ENCODE assay signal across 1 mouse cellular context in the genomic region with DNA sequence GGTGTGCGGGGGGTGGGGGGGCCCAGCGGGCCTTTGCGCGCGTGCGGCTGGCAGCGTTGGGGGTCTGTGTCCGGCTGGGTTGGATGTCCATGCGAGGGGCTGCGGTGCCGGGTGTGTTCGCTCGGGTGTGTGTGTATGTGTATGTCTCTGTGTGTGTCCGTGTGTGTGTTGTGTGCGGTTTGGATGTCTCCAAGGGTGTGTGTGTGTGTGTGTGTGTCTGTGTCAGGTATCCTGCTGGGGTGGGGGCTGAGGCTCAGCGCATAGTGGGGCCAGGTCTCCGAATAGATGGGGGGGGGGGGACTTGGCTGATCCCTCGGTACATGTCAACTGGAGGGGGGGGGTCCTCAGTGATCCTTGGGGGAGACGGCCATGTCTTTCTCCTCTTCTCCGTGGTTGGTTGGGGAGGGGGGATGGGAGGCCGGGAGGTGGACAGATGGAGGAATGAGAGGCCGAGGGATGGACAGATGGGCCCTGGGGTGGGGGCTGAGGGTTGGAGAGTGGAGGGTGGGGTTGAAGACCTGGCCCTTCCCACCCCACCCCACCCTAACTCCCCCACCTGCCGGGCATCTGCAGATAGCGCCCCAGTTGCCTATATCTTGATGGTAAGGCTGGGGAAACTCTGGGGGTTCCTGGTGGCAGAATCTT.
TF ChIP-seq lines count a peak whose summit lies in the region.

No protein-coding gene starts in this region.

TF ChIP-seq in MEL, 35 proteins besides CTCF, POLR2A, EP300 and RAD21:
- TF ChIP-seq RCOR1 (IDR thresholded peaks at IDR 0.05; ENCODE audit: low read depth, low read length) (no peak), SIN3A (IDR thresholded peaks at IDR 0.05; ENCODE audit: low read length) (no peak), ZMIZ1 (IDR thresholded peaks at IDR 0.05; ENCODE audit: low read depth, low read length) (no peak), ETS1 (IDR thresholded peaks at IDR 0.05; ENCODE audit: low read depth, low read length) (no peak), MYB (IDR thresholded peaks at IDR 0.05; ENCODE audit: low read depth, low read length) (no peak), UBTF (IDR thresholded peaks at IDR 0.05; ENCODE audit: borderline replicate concordance, insufficient read depth, low read depth, low read length) (no peak)
